Mouse (Mus musculus) stomach, embryonic 14.5 days (tissue): ENCODE measurements around the gene Mbnl1. TPM values are rescaled to one million over a fixed set of nuclear protein-coding genes. Genes with fewer than 3 reads are reported as not detected.

Source experiments
- ATAC-seq: fragments of 200-750 bp; cut with Nextera tagmentation; 2 replicates; pipeline ENCODE4 v1.8.0; 2017; ENCODE audit warnings: low read depth, moderate TSS enrichment; ENCODE audit not compliant: insufficient number of reproducible peaks, insufficient read depth, low FRiP score
- H3K27ac ChIP-seq: fragments of 300-500 bp; sonication (generic); 2 replicates; pipeline ENCODE4 v1.5.1; 2014; ENCODE audit warnings: mild to moderate bottlenecking, low read length, moderate library complexity, mixed read lengths
- H3K27me3 ChIP-seq: fragments of 300-500 bp; sonication (generic); 2 replicates; pipeline ENCODE4 v1.6.1; 2014; ENCODE audit warnings: low read length, control low read depth, mixed read lengths; ENCODE audit not compliant: control insufficient read depth, insufficient read depth
- H3K36me3 ChIP-seq: fragments of 300-500 bp; sonication (generic); 2 replicates; pipeline ENCODE4 v1.6.1; 2014; ENCODE audit warnings: mild to moderate bottlenecking, control low read depth, low read length, moderate library complexity, mixed read lengths; ENCODE audit not compliant: control insufficient read depth, insufficient read depth
- H3K4me1 ChIP-seq: fragments of 300-500 bp; sonication (generic); 2 replicates; pipeline ENCODE4 v1.6.1; 2014; ENCODE audit warnings: low read length, control low read depth, mixed read lengths; ENCODE audit not compliant: control insufficient read depth, insufficient read depth
- H3K4me2 ChIP-seq: fragments of 300-500 bp; sonication (generic); replicated peaks from 2 replicates; pipeline ENCODE4 v1.6.1; 2014; ENCODE audit warnings: low read depth, low read length, control low read depth
- H3K4me3 ChIP-seq: fragments of 300-500 bp; sonication (generic); 2 replicates; pipeline ENCODE4 v1.5.1; 2014; ENCODE audit warnings: low read depth, low read length, control low read depth
- H3K9ac ChIP-seq: fragments of 300-500 bp; sonication (generic); replicated peaks from 2 replicates; pipeline ENCODE4 v1.6.1; 2014; ENCODE audit warnings: low read depth, mild to moderate bottlenecking, control low read depth, low read length, moderate library complexity, mixed read lengths
- H3K9me3 ChIP-seq: fragments of 300-500 bp; sonication (generic); 2 replicates; pipeline ENCODE4 v1.6.1; 2016; ENCODE audit warnings: low read depth, low read length, control low read depth; ENCODE audit not compliant: control insufficient read depth
- WGBS: fragments of 180-500 bp; shearing (Covaris S2); extraction: QIAGEN DNeasy Blood & Tissue Kit; methylation state at CpG from one replicate; pipeline ENCODE4 v1.1.7; 2014; 5-methylcytosine and 5-hydroxymethylcytosine counted together
- polyA plus RNA-seq: library from polyadenylated mRNA; unstranded; fragments of >200 nt; fragmentation: Nextera tagmentation; extraction: Ambion mirVana; gene quantifications from 2 replicates; pipeline ENCODE4 v1.2.1, GENCODE M21; 2014

Gene Mbnl1
- polyA plus RNA-seq, 1 experiment from 2014 or later = 151 TPM

GRCm38 (mm10) chr3:60516054-60516674 is 43.5 kb downstream of the Mbnl1 start:
- no peak overlapping the region for H3K27ac ChIP-seq
- H3K4me2 ChIP-seq = no peak overlapping the region
- no peaks in the 10 kb centered on the region for H3K27me3 ChIP-seq
- no peak overlapping the region for H3K4me3 ChIP-seq
- H3K36me3 ChIP-seq = no peaks in the 10 kb centered on the region
- H3K4me1 ChIP-seq = peaks cover 20% of the 10 kb centered on the region; the same call in 1 of the 2 replicates
- H3K9ac ChIP-seq = no peak overlapping the region; the same call in 1 of the 2 replicates
- H3K9me3 ChIP-seq = no peaks in the 10 kb centered on the region
- ATAC-seq = no peak
- WGBS = 39% methylated on average over 12 of the region's 12 CpGs

GRCm38 (mm10) chr3:60517234-60517787 is 44.7 kb downstream of the Mbnl1 start:
- no peaks in the 10 kb centered on the region for H3K9me3 ChIP-seq
- no peak for ATAC-seq
- no peak overlapping the region for H3K27ac ChIP-seq
- peaks cover 17% of the 10 kb centered on the region; the same call in 1 of the 2 replicates for H3K4me1 ChIP-seq
- H3K4me2 ChIP-seq = no peak overlapping the region
- H3K9ac ChIP-seq = no peak overlapping the region
- H3K36me3 ChIP-seq = no peaks in the 10 kb centered on the region
- no peaks in the 10 kb centered on the region for H3K27me3 ChIP-seq
- no peak overlapping the region for H3K4me3 ChIP-seq
- 46% methylated on average over 3 of the region's 3 CpGs for WGBS

GRCm38 (mm10) chr3:60519337-60519736 is 46.7 kb downstream of the Mbnl1 start:
- 71% methylated on average over 3 of the region's 3 CpGs for WGBS
- Histone ChIP-seq H3K9me3 (no peaks in the 10 kb centered on the region), H3K36me3 (no peaks in the 10 kb centered on the region), H3K27ac (no peak overlapping the region), H3K27me3 (no peaks in the 10 kb centered on the region), H3K4me3 (no peak overlapping the region), H3K4me2 (no peak overlapping the region), H3K4me1 (peaks cover 12% of the 10 kb centered on the region; the same call in 1 of the 2 replicates), H3K9ac (no peak overlapping the region)
- no peak for ATAC-seq

- ATAC-seq = no peak
- Histone ChIP-seq H3K27me3 (no peaks in the 10 kb centered on the region), H3K4me2 (no peak overlapping the region), H3K9me3 (no peaks in the 10 kb centered on the region), H3K9ac (no peak overlapping the region), H3K36me3 (no peaks in the 10 kb centered on the region), H3K4me1 (peaks cover 18% of the 10 kb centered on the region), H3K4me3 (no peak overlapping the region), H3K27ac (no peak overlapping the region)
- WGBS = 87% methylated on average over 1 of the region's 1 CpGs
These were observed 51.5 kb downstream of the Mbnl1 start for GRCm38 (mm10) chr3:60524127-60524526.

GRCm38 (mm10) chr3:60531286-60531685 is 58.7 kb downstream of the Mbnl1 start:
- Histone ChIP-seq H3K36me3 (no peaks in the 10 kb centered on the region), H3K4me3 (no peak overlapping the region), H3K4me1 (peaks cover 32% of the 10 kb centered on the region), H3K9ac (no peak overlapping the region), H3K4me2 (no peak overlapping the region; the same call in 1 of the 2 replicates), H3K9me3 (no peaks in the 10 kb centered on the region), H3K27ac (no peak overlapping the region), H3K27me3 (no peaks in the 10 kb centered on the region)
- no peak for ATAC-seq
- 68% methylated on average over 5 of the region's 5 CpGs for WGBS

GRCm38 (mm10) chr3:60531826-60532225 is 59.2 kb downstream of the Mbnl1 start:
- WGBS = 55% methylated on average over 2 of the region's 2 CpGs
- Histone ChIP-seq H3K9me3 (no peaks in the 10 kb centered on the region), H3K4me3 (no peak overlapping the region), H3K4me1 (peaks cover 30% of the 10 kb centered on the region), H3K27me3 (no peaks in the 10 kb centered on the region), H3K27ac (no peak overlapping the region; the same call in 1 of the 2 replicates), H3K36me3 (no peaks in the 10 kb centered on the region), H3K9ac (no peak overlapping the region), H3K4me2 (no peak overlapping the region)
- no peak for ATAC-seq

- no peak overlapping the region for H3K4me2 ChIP-seq
- H3K9me3 ChIP-seq = no peaks in the 10 kb centered on the region
- H3K4me3 ChIP-seq = no peak overlapping the region
- no peak for ATAC-seq
- no peak overlapping the region for H3K27ac ChIP-seq
- H3K4me1 ChIP-seq = 0 out of 2 replicates have a peak, but pooled peaks cover 11% of the 10 kb centered on the region
- H3K9ac ChIP-seq = no peak overlapping the region
- H3K27me3 ChIP-seq = no peaks in the 10 kb centered on the region
- 38% methylated on average over 3 of the region's 3 CpGs for WGBS
- H3K36me3 ChIP-seq = no peaks in the 10 kb centered on the region
These were observed 62.6 kb downstream of the Mbnl1 start for GRCm38 (mm10) chr3:60535224-60535623.

- WGBS = 80% methylated on average over 2 of the region's 2 CpGs
- H3K27me3 ChIP-seq = no peaks in the 10 kb centered on the region
- H3K27ac ChIP-seq = no peak overlapping the region
- no peak overlapping the region for H3K4me3 ChIP-seq
- H3K36me3 ChIP-seq = no peaks in the 10 kb centered on the region
- H3K9me3 ChIP-seq = no peaks in the 10 kb centered on the region
- ATAC-seq = no peak
- H3K9ac ChIP-seq = no peak overlapping the region
- no peaks in the 10 kb centered on the region for H3K4me1 ChIP-seq
- H3K4me2 ChIP-seq = no peak overlapping the region
These were observed 64.4 kb downstream of the Mbnl1 start for GRCm38 (mm10) chr3:60537063-60537462.
